Mouse (Mus musculus): ENCODE measurements at regions not wholly inside any gene's neighbourhood (a gene's known extent, or its start where the extent isn't known, plus 50 kb on each side); places are given as distances from the start of the nearest gene placed in this dataset.

- ATAC-seq (ENCODE audit: insufficient read depth), result no peak
- WGBS, result 48% methylated on average over 1 of the region's 1 CpGs
- Histone ChIP-seq H3K27me3 (ENCODE audit: insufficient read depth, low read length) (no peaks in the 10 kb centered on the region), H3K4me3 (ENCODE audit: low read depth, low read length) (no peak overlapping the region), H3K4me1 (ENCODE audit: insufficient read depth) (no peaks in the 10 kb centered on the region), H3K36me3 (ENCODE audit: insufficient read depth) (no peaks in the 10 kb centered on the region), H3K27ac (ENCODE audit: low read depth) (no peak overlapping the region), H3K4me2 (no peak overlapping the region), H3K9me3 (ENCODE audit: low read depth, low read length) (no peaks in the 10 kb centered on the region), H3K9ac (no peak overlapping the region)
- TF ChIP-seq CTCF (IDR thresholded peaks at IDR 0.05; ENCODE audit: low read depth), result no peak
- no peak for DNase-seq
Measured at GRCm38 (mm10) chrX:129390920-129391319, 358.6 kb upstream of the Diaph2 start.

DNA sequence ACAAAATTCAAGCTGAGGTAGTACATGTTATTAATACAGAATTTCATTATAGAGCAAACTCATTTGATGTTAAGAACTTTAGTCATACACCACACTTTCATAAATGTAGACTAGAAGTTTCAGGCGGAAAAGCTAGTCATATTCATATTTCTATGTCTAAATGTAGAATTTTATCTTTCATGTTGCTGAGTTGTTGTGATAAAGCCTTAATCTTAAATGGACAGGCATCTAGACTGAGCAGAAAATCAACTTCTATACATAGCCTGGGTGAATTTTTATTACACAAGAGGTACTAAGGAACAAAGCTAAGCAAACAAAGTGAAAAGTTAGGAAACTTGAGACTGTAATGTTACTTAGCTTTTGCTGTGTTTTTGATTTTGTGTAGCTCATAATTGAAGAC, 341.8 kb upstream of the Diaph2 start:
- Histone ChIP-seq H3K27ac (ENCODE audit: low read depth) (no peak overlapping the region), H3K9me3 (ENCODE audit: low read depth, low read length) (no peaks in the 10 kb centered on the region), H3K4me3 (ENCODE audit: low read depth, low read length) (no peak overlapping the region), H3K4me1 (ENCODE audit: insufficient read depth) (no peaks in the 10 kb centered on the region), H3K4me2 (no peak overlapping the region), H3K27me3 (ENCODE audit: insufficient read depth, low read length) (no peaks in the 10 kb centered on the region), H3K9ac (no peak overlapping the region), H3K36me3 (ENCODE audit: insufficient read depth) (no peaks in the 10 kb centered on the region)
- 87% methylated on average over 1 of the region's 1 CpGs for WGBS
- TF ChIP-seq CTCF (IDR thresholded peaks at IDR 0.05; ENCODE audit: low read depth), result no peak
- no peak for DNase-seq
- ATAC-seq (ENCODE audit: insufficient read depth), result no peak

DNA sequence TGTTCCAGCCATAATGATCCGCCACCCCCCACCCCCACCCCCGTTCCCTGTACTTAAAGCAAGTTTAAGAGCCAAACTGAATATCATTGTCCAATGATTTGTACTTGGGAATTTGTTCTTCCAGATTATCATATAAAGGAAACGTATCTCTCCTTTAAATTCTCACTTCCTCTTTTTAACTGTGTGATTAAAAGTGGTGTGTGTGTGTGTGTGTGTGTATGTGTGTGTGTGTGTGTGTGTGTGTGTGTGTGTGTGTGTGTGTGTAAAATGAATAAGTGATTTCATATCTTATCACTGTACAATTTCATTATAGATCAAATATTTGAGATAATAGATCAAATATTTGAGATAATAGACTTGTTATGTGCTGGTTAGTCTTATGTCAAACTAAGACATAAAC, 339.5 kb upstream of the Diaph2 start:
- H3K9me3 ChIP-seq (ENCODE audit: low read depth, low read length), result no peaks in the 10 kb centered on the region

GRCm38 (mm10) chrX:129412939-129413627, 336.5 kb upstream of the Diaph2 start:
- no peak overlapping the region for H3K4me3 ChIP-seq (ENCODE audit: low read depth, low read length)
- H3K4me2 ChIP-seq, result no peak overlapping the region

More for the DNA sequence above, 339.5 kb upstream of the Diaph2 start:
- Histone ChIP-seq H3K4me1 (ENCODE audit: insufficient read depth) (no peaks in the 10 kb centered on the region), H3K4me3 (ENCODE audit: low read depth, low read length) (no peak overlapping the region), H3K9ac (no peak overlapping the region), H3K36me3 (ENCODE audit: insufficient read depth) (no peaks in the 10 kb centered on the region), H3K27me3 (ENCODE audit: insufficient read depth, low read length) (no peaks in the 10 kb centered on the region), H3K4me2 (no peak overlapping the region), H3K27ac (ENCODE audit: low read depth) (no peak overlapping the region)
- no peak for DNase-seq
- WGBS, result 73% methylated on average over 3 of the region's 3 CpGs
- no peak for TF ChIP-seq CTCF (IDR thresholded peaks at IDR 0.05; ENCODE audit: low read depth)
- ATAC-seq (ENCODE audit: insufficient read depth), result no peak

DNA sequence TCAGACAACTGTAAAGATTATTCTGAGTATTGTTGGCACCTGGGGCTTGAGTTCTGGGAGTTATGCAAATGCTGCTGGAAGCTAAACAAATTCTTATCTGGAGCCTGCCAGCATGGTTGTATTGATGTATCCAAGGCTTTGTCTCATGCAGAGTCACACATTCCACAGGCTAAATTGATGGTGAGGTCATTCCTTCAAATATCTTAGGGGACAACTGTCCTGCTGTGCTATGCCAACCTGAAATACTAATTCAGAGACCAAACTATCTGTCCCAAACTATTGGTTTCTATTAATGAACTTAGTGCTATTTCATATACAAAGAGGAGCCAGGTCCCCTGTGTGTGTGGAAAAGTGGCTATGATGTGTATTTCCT, 335.9 kb upstream of the Diaph2 start:
- H3K4me3 ChIP-seq (ENCODE audit: low read depth, low read length), result no peak overlapping the region
- no peak for TF ChIP-seq CTCF (IDR thresholded peaks at IDR 0.05; ENCODE audit: low read depth)
- no peaks in the 10 kb centered on the region for H3K9me3 ChIP-seq (ENCODE audit: low read depth, low read length)
- H3K36me3 ChIP-seq (ENCODE audit: insufficient read depth), result no peaks in the 10 kb centered on the region
- no peak overlapping the region for H3K4me2 ChIP-seq
- no peak overlapping the region for H3K27ac ChIP-seq (ENCODE audit: low read depth)
- H3K27me3 ChIP-seq (ENCODE audit: insufficient read depth, low read length), result no peaks in the 10 kb centered on the region
- no peak for ATAC-seq (ENCODE audit: insufficient read depth)
- H3K9ac ChIP-seq, result no peak overlapping the region
- no peaks in the 10 kb centered on the region for H3K4me1 ChIP-seq (ENCODE audit: insufficient read depth)
- no peak for DNase-seq

More at GRCm38 (mm10) chrX:129412939-129413627, 336.5 kb upstream of the Diaph2 start:
- no peak overlapping the region for H3K27ac ChIP-seq (ENCODE audit: low read depth)
- no peaks in the 10 kb centered on the region for H3K4me1 ChIP-seq (ENCODE audit: insufficient read depth)
- ATAC-seq (ENCODE audit: insufficient read depth), result peak; percentile 78; the same call in 1 of the 2 replicates
- no peaks in the 10 kb centered on the region for H3K36me3 ChIP-seq (ENCODE audit: insufficient read depth)
- DNase-seq, result peak; percentile 64
- 24% methylated on average over 3 of the region's 3 CpGs for WGBS
- no peak for TF ChIP-seq CTCF (IDR thresholded peaks at IDR 0.05; ENCODE audit: low read depth)
- H3K9me3 ChIP-seq (ENCODE audit: low read depth, low read length), result no peaks in the 10 kb centered on the region
- no peaks in the 10 kb centered on the region for H3K27me3 ChIP-seq (ENCODE audit: insufficient read depth, low read length)
- H3K9ac ChIP-seq, result no peak overlapping the region

GRCm38 (mm10) chrX:129415326-129415725, 334.2 kb upstream of the Diaph2 start:
- no peaks in the 10 kb centered on the region for H3K36me3 ChIP-seq (ENCODE audit: insufficient read depth)
- ATAC-seq (ENCODE audit: insufficient read depth), result no peak
- no peak for DNase-seq
- no peak overlapping the region for H3K4me2 ChIP-seq
- no peak for TF ChIP-seq CTCF (IDR thresholded peaks at IDR 0.05; ENCODE audit: low read depth)
- no peaks in the 10 kb centered on the region for H3K9me3 ChIP-seq (ENCODE audit: low read depth, low read length)
- H3K27ac ChIP-seq (ENCODE audit: low read depth), result no peak overlapping the region
- 51% methylated on average over 4 of the region's 4 CpGs for WGBS
- H3K9ac ChIP-seq, result no peak overlapping the region
- H3K27me3 ChIP-seq (ENCODE audit: insufficient read depth, low read length), result no peaks in the 10 kb centered on the region
- H3K4me3 ChIP-seq (ENCODE audit: low read depth, low read length), result no peak overlapping the region
- H3K4me1 ChIP-seq (ENCODE audit: insufficient read depth), result no peaks in the 10 kb centered on the region

DNA sequence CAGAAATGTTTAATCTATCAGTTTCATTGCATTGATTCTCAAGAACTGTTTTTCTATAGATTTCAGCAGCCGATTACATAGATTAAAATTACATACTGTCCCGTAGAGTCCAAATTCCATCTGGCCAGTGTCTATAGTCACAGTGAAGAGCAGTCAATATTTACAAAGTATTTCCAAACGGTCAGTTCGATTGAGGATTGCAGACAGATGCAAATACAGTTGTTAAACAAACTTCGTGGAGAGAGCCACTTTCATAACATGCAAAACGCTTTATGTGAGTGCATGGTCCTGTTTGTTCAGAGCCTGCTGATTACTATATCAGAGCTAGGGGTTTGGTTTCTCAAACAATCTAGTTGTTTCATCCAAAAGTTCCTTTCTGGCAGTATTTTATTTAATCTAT, 301.0 kb upstream of the Diaph2 start:
- no peak overlapping the region for H3K4me2 ChIP-seq
- ATAC-seq (ENCODE audit: insufficient read depth) (no peak), DNase-seq (no peak)
- no peaks in the 10 kb centered on the region for H3K9me3 ChIP-seq (ENCODE audit: low read depth, low read length)
- H3K4me3 ChIP-seq (ENCODE audit: low read depth, low read length), result no peak overlapping the region
- no peaks in the 10 kb centered on the region for H3K27me3 ChIP-seq (ENCODE audit: insufficient read depth, low read length)
- no peaks in the 10 kb centered on the region for H3K36me3 ChIP-seq (ENCODE audit: insufficient read depth)
- no peak overlapping the region for H3K27ac ChIP-seq (ENCODE audit: low read depth)
- no peaks in the 10 kb centered on the region for H3K4me1 ChIP-seq (ENCODE audit: insufficient read depth)
- TF ChIP-seq CTCF (IDR thresholded peaks at IDR 0.05; ENCODE audit: low read depth), result no peak
- WGBS, result 65% methylated on average over 6 of the region's 6 CpGs
- no peak overlapping the region for H3K9ac ChIP-seq
